Mouse (Mus musculus) lung, adult 2 months (tissue): Measurements from ENCODE around the gene Zmat3. TPM values are rescaled to one million over a fixed set of nuclear protein-coding genes. Genes with fewer than 3 reads are reported as not detected.

Source experiments
- DNase-seq: peaks from one replicate; pipeline ENCODE4 v3.0.0; 2022
- H3K4me1 ChIP-seq: fragments of 200-500 bp; 2 replicates; pipeline ENCODE4 v1.6.1; 2011; ENCODE audit warnings: low read length; ENCODE audit not compliant: control insufficient read depth, insufficient read depth
- H3K4me3 ChIP-seq: fragments of 200-500 bp; replicated peaks from 2 replicates; pipeline ENCODE3; 2011; ENCODE audit warnings: low read depth, mild to moderate bottlenecking, control low read depth, low read length; ENCODE audit errors: extremely low read depth
- CTCF ChIP-seq: fragments of 200-500 bp; IDR thresholded peaks from 2 replicates; pipeline ENCODE4 v1.5.1; 2011; ENCODE audit warnings: mild to moderate bottlenecking, low read length, control low read depth; ENCODE audit not compliant: insufficient read depth
- POLR2A ChIP-seq: fragments of 200-500 bp; IDR thresholded peaks from 2 replicates; pipeline ENCODE4 v1.6.1; 2011; ENCODE audit warnings: low read depth, mild to moderate bottlenecking, control low read depth, low read length, borderline replicate concordance; ENCODE audit errors: extremely low read depth
- WGBS: fragments of 180-500 bp; shearing (Covaris S2); methylation state at CpG from one replicate; pipeline ENCODE4 v1.1.7; 2018; 5-methylcytosine and 5-hydroxymethylcytosine counted together
- polyA plus RNA-seq: library from polyadenylated mRNA; depleted of rRNA; stranded (reverse); fragments of >200 nt; gene quantifications from 2 replicates; pipeline ENCODE4 v1.2.3, GENCODE M21; 2012

Zmat3 gene
- polyA plus RNA-seq, 1 experiment: 10.8 TPM

- Histone ChIP-seq H3K4me3 (no peak overlapping the region), H3K4me1 (peaks cover 37% of the 10 kb centered on the region)
- 38% methylated on average over 4 of the region's 4 CpGs for WGBS
- DNase-seq: no peak
- no peak for TF ChIP-seq POLR2A
- no peak for TF ChIP-seq CTCF
Observed at GRCm38 (mm10) chr3:32399381-32399780, 33.6 kb upstream of the Zmat3 start.

DNA sequence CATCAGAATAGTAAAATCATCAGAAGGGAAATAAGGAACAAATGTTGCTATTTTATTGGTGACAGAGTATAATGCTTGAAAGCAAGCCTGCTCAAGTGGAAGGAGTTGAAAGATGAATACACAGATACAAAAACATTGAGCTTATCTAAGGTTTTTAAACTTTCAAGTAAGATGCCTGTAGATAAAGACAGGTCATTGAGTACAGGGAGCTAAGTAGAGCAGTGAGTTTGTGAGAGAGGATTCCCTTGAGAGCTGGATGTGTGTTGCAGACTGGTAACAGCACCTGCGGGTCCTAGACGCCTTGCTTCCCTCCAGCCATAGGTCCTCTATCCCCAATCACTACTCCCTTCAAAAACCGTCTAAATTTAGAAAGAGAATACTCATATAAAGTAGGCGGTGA lies 32.8 kb upstream of the Zmat3 start:
- TF ChIP-seq POLR2A (no peak), CTCF (no peak)
- H3K4me1 ChIP-seq: peaks cover 34% of the 10 kb centered on the region
- H3K4me3 ChIP-seq: peak overlapping the region; percentile 19
- no peak for DNase-seq
- WGBS: 16% methylated on average over 4 of the region's 4 CpGs

- H3K4me3 ChIP-seq: peak overlapping the region; percentile 99
- peaks cover 29% of the 10 kb centered on the region for H3K4me1 ChIP-seq
- 0% methylated on average over 7 of the region's 7 CpGs for WGBS
- no peak for TF ChIP-seq POLR2A
- TF ChIP-seq CTCF: no peak
- DNase-seq: no peak
Observed at GRCm38 (mm10) chr3:32398175-32398538, 32.3 kb upstream of the Zmat3 start.

GRCm38 (mm10) chr3:32397461-32398174 lies 31.8 kb upstream of the Zmat3 start, which contains the start of gene Pik3ca:
Gene Pik3ca (plus strand): TSS chr3:32397671.
- Histone ChIP-seq H3K4me1 (peaks cover 25% of the 10 kb centered on the region), H3K4me3 (peak within 1 kb of the TSS; percentile 99)
- TF ChIP-seq POLR2A: peak; percentile 46; the same call in 1 of the 2 replicates
- no peak for TF ChIP-seq CTCF
- DNase-seq: peak; percentile 76
- under 1% methylated on average over 64 of the region's 65 CpGs for WGBS

- Histone ChIP-seq H3K4me1 (peaks cover 23% of the 10 kb centered on the region), H3K4me3 (peak overlapping the region; percentile 99)
- no peak for TF ChIP-seq CTCF
- TF ChIP-seq POLR2A: peak; percentile 98
- peak; percentile 96 for DNase-seq
- WGBS: under 1% methylated on average over 73 of the region's 77 CpGs
Observed at GRCm38 (mm10) chr3:32396794-32397460, 31.1 kb upstream of the Zmat3 start.

- TF ChIP-seq POLR2A: no peak
- peak; percentile 54 for DNase-seq
- 9% methylated on average over 24 of the region's 24 CpGs for WGBS
- Histone ChIP-seq H3K4me3 (peak overlapping the region; percentile 55), H3K4me1 (peaks cover 19% of the 10 kb centered on the region)
Observed at GRCm38 (mm10) chr3:32395771-32396551, 30.1 kb upstream of the Zmat3 start.

GRCm38 (mm10) chr3:32393986-32394385 lies 28.2 kb upstream of the Zmat3 start:
- H3K4me1 ChIP-seq: peaks cover 3% of the 10 kb centered on the region
- H3K4me3 ChIP-seq: no peak overlapping the region
- TF ChIP-seq CTCF: no peak
- WGBS: 90% methylated on average over 8 of the region's 8 CpGs
- DNase-seq: no peak

DNA sequence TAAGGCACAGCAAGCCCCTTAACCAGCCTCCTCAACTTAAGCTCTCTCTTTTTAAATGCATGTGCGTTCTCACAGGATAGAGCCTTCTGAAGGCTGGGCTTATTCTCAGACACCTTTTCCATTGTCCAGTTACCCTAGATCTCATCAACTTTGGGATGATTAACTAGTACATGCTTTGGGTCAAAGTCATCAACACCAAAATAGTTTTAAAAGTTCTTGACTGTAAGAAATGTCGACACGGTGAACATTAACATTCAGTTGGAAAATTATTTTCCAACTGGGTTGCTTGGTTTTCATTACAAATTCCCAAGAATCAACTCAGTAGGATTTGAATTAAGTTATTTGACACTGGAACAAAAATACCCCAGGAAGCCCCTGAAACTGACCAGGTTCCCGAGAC lies 27.0 kb upstream of the Zmat3 start:
- TF ChIP-seq POLR2A (no peak), CTCF (no peak)
- 89% methylated on average over 4 of the region's 4 CpGs for WGBS
- H3K4me3 ChIP-seq: no peak overlapping the region
- no peaks in the 10 kb centered on the region for H3K4me1 ChIP-seq
- DNase-seq: no peak

- WGBS: 78% methylated on average over 3 of the region's 3 CpGs
- DNase-seq: no peak
- TF ChIP-seq POLR2A: no peak
- no peak for TF ChIP-seq CTCF
- no peak overlapping the region for H3K4me3 ChIP-seq
- H3K4me1 ChIP-seq: no peaks in the 10 kb centered on the region
Observed at GRCm38 (mm10) chr3:32381556-32381955, 15.7 kb upstream of the Zmat3 start.
